Comparison of ENCODE assay signal across 1 mouse cellular context in genomic region chr7:4297189-4297588, GRCm38 (mm10).
A peak's percentile ranks its signal among the peaks of the same experiment; 100 is the strongest.
TF ChIP-seq lines count a peak whose summit lies in the region.

No protein-coding gene starts in this region.

TF ChIP-seq in CH12.LX, 34 proteins besides CTCF, POLR2A, EP300 and RAD21 (continued from another document):
- TF ChIP-seq TBP (conservative IDR thresholded peaks at IDR 0.05; ENCODE audit: low read depth, low read length) (no peak), ZKSCAN1 (IDR thresholded peaks at IDR 0.05; ENCODE audit: borderline replicate concordance, low read depth, low read length) (no peak), KAT2A (IDR thresholded peaks at IDR 0.05; ENCODE audit: insufficient replicate concordance, low read length) (0 out of 2 replicates have a peak, but pooled peaks have one; percentile 15)
TF ChIP-seq in CH12.LX: peak in this region for 6.
